Mouse (Mus musculus) thymus, postnatal 36 days (tissue): ENCODE data around the gene Litaf.

Experiments used
- DNase-seq, 2 experiments: peaks; one replicate each; pipeline ENCODE4 v3.0.0; 2022; ENCODE audit warnings: mixed read lengths in 2 of 2

Litaf gene

GRCm38 (mm10) chr16:11066029-11066832 is at the start of gene Litaf:
TSS of gene Litaf (minus strand) at chr16:11066157.
- DNase-seq, result peak; percentile 98 to 99

- no peak for DNase-seq
Observed at GRCm38 (mm10) chr16:11109198-11109740, 43.3 kb upstream of the Litaf start.

GRCm38 (mm10) chr16:11104905-11105304 is 38.9 kb upstream of the Litaf start:
- no peak for DNase-seq

- DNase-seq, result no peak
Observed at GRCm38 (mm10) chr16:11097301-11097700, 31.3 kb upstream of the Litaf start.

- no peak for DNase-seq
Observed at GRCm38 (mm10) chr16:11093717-11094386, 27.9 kb upstream of the Litaf start.

GRCm38 (mm10) chr16:11092523-11092922 is 26.6 kb upstream of the Litaf start:
- no peak for DNase-seq

- DNase-seq, result no peak
Observed at GRCm38 (mm10) chr16:11092061-11092460, 26.1 kb upstream of the Litaf start.

DNA sequence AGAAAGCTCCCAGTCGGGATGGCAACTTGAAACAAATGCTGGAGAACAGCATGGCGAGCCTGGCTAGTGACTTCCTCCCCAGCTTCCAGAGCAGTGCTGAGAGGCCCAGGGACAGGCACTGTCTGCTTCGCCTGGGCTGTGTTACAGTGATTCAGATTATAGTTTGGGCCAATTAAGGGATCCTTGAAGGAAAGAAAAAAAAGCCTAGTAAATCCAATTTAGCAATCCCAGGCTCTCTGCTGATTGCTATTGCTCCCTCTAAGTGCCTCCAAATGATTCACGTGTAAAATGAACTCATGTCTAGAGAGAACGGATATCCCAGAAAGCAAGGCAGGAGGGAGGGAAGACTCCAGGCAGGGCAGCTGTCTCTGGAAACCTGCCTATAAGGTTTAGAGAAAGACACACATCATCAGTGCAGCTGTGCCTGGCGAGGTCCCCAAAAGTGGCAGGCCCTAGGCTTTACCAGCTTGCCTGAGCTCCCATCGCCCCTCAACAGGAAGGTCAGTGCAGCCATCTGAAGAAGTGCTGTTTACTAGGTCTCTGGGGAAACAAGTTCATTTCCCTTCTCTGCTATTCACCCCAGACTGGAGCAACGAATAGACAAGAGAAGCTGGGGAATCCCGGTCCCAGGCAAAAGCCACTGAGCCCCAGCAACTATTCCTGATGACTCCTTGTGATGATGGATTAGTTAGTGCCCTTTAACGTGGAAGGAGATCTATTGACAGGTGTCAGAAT is 25.0 kb upstream of the Litaf start:
- DNase-seq, result no peak

DNA sequence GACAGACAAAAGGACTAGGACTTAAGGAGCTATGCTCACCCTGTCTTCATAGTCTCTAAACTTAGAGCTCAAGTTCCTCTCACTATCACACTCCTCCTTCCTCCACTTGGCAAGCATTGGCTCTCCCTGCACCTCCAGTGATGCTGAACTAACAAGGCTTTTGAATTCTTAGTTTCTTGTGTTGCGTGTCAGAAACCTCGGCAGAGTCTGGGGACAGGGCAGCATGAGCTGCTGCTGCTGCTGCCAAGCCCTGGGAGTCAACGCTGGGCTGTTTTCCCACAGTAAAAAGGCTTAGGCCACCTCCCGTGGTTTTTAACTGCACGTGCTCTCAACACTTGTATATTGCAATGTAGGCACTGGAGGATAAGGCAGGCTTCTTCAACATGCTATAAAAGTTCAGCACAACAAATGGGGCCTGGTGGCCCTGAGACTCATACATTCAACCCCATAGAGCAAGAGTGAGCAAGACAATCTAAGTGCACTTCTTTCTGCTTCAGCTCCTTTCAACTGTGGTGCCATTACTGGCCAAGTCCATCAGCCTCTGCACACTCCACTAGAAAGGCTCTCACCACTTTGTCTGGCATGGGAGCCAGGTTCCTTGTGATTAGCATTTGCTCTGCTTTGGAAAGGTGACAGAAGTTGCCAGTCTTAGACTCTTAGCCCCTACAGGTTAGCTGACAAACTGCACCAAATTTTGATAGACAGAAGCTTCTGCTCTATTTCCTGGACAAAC is 21.1 kb upstream of the Litaf start:
- no peak for DNase-seq

GRCm38 (mm10) chr16:11086299-11086698 is 20.3 kb upstream of the Litaf start:
- DNase-seq, result no peak

DNA sequence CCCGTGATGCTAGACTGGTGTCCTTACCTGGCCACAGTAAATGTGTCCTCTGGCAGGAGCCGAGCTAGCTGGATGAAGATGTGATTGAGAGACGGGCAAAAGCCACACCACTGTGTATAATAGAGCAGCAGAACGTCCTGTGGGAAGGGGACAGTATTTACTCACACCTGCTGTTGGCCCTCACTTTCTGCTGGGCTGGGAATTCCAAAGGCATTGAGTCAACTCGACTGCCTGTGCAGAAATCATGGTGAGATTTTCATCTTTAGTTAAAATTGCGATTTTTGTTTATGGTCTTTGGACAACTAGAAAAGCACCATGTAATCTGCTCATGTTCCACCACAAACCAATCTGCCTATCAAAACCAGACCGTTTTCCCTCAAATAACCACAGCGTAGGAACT is 18.2 kb upstream of the Litaf start:
- no peak for DNase-seq

- no peak for DNase-seq
Observed at GRCm38 (mm10) chr16:11078216-11078869, 12.4 kb upstream of the Litaf start.

GRCm38 (mm10) chr16:11077601-11078201 is 11.7 kb upstream of the Litaf start:
- no peak for DNase-seq

GRCm38 (mm10) chr16:11073060-11073459 is 7.1 kb upstream of the Litaf start:
- peak; percentile 33 to 47 for DNase-seq

DNA sequence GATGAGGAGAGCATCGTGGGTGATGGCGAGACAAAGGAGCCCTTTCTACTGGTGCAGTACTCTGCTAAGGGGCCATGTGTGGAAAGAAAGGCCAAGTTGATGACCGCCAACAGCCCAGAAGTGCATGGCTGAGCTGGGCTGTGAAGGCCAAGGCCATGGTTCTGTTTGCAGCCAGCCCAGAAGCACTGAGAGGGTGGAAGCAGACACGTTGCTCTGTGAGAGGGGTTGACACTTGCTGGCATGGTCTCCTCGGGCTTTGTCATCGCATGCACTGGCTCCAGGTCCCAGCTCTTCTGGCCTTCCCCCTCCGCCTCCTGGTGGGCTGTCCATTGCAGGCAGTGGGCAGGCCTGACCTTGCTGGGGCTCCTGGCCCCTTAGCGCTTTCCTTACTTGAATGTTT is 6.5 kb upstream of the Litaf start:
- no peak for DNase-seq

DNA sequence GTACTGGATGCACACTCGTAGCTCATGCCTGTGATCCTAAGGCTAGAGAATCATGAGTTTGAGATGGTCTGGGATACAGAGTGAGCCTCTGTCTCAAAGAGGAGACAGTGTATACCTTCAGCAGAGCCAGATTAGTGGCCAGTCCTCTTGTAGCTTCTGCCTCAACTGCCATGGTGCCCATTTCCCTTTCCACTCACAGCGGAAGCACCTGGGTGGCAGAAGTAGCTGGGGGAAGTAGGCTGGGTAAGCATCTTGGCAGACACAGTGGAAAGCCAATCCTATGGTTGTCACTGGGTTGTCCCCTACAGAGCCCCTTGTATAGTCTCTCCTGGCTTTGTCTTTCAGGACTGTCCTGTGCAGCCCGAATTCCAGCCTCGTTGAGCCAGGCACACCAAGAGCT is 5.9 kb upstream of the Litaf start:
- peak; percentile 43 to 69 for DNase-seq

DNA sequence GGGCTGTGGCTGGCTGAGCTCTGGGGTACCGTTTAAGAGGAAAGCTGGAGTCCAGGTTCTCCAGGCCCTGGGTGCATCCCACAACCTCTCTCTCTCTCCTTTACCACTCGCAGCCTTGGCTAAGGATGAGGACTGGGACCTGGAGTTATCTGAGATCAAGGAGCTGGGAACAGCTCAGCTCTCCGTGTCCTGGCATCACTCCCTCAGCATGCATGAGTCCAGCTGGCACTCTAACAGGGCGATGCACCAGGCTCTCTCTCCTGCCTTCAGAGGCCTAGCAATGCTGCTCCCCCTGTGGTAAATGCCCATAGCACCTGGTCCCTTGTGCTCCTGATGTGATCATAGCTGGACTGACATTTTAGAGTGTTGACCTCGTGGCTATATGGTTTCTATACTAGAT is 5.2 kb upstream of the Litaf start:
- DNase-seq, result no peak

- DNase-seq, result peak; percentile 19 to 43
Observed at GRCm38 (mm10) chr16:11069710-11070420, 3.9 kb upstream of the Litaf start.

- DNase-seq, result no peak
Observed at GRCm38 (mm10) chr16:11069271-11069670, 3.3 kb upstream of the Litaf start.

- no peak for DNase-seq
Observed at GRCm38 (mm10) chr16:11068666-11069065, 2.7 kb upstream of the Litaf start.

GRCm38 (mm10) chr16:11066833-11067191 is 855 bp upstream of the Litaf start:
- DNase-seq, result peak; percentile 47 to 61
